Mouse (Mus musculus): ENCODE measurements around the gene Alox12e. TPM values are rescaled to one million over a fixed set of nuclear protein-coding genes. Genes with fewer than 3 reads are reported as not detected.
A peak's percentile ranks its signal among the peaks of the same experiment; 100 is the strongest.

The Alox12e gene
- polyA plus RNA-seq, 1 experiment from 2014 or later = 0.14 TPM

- 67% methylated on average over 4 of the region's 4 CpGs for WGBS
Observed at GRCm38 (mm10) chr11:70297405-70297804, 25.0 kb downstream of the Alox12e start.

GRCm38 (mm10) chr11:70293881-70294280, 28.5 kb downstream of the Alox12e start:
- Histone ChIP-seq H3K27ac (ENCODE audit: low read depth, low read length) (no peak overlapping the region), H3K4me1 (ENCODE audit: control insufficient read depth, insufficient read depth, low read depth, low read length) (0 out of 2 replicates have a peak, but pooled peaks cover 2% of the 10 kb centered on the region), H3K4me3 (ENCODE audit: low read length) (no peak overlapping the region), H3K36me3 (ENCODE audit: control insufficient read depth, insufficient read depth, low read length) (no peaks in the 10 kb centered on the region), H3K4me2 (ENCODE audit: low read length) (no peak overlapping the region), H3K27me3 (replicated peaks; ENCODE audit: control insufficient read depth, insufficient read depth, low read length) (no peaks in the 10 kb centered on the region), H3K9me3 (ENCODE audit: control insufficient read depth, low read length) (no peaks in the 10 kb centered on the region), H3K9ac (ENCODE audit: low read depth, low read length) (no peak overlapping the region)
- WGBS = 75% methylated on average over 6 of the region's 6 CpGs
- ATAC-seq = no peak

More at GRCm38 (mm10) chr11:70297405-70297804, 25.0 kb downstream of the Alox12e start:
- Histone ChIP-seq H3K4me1 (ENCODE audit: control insufficient read depth, insufficient read depth, low read depth, low read length) (no peaks in the 10 kb centered on the region), H3K4me3 (ENCODE audit: low read length) (no peak overlapping the region), H3K27ac (ENCODE audit: low read depth, low read length) (no peak overlapping the region), H3K36me3 (ENCODE audit: control insufficient read depth, insufficient read depth, low read length) (no peaks in the 10 kb centered on the region), H3K4me2 (ENCODE audit: low read length) (no peak overlapping the region), H3K9ac (ENCODE audit: low read depth, low read length) (no peak overlapping the region), H3K27me3 (replicated peaks; ENCODE audit: control insufficient read depth, insufficient read depth, low read length) (no peaks in the 10 kb centered on the region), H3K9me3 (ENCODE audit: control insufficient read depth, low read length) (peaks cover 2% of the 10 kb centered on the region; the same call in 1 of the 2 replicates)
- no peak for ATAC-seq

- no peak overlapping the region for H3K4me3 ChIP-seq (ENCODE audit: low read length)
- H3K9me3 ChIP-seq (ENCODE audit: control insufficient read depth, low read length) = no peaks in the 10 kb centered on the region
- H3K4me2 ChIP-seq (ENCODE audit: low read length) = no peak overlapping the region
- H3K36me3 ChIP-seq (ENCODE audit: control insufficient read depth, insufficient read depth, low read length) = no peaks in the 10 kb centered on the region
- 87% methylated on average over 6 of the region's 6 CpGs for WGBS
- H3K27me3 ChIP-seq (replicated peaks; ENCODE audit: control insufficient read depth, insufficient read depth, low read length) = no peaks in the 10 kb centered on the region
- H3K9ac ChIP-seq (ENCODE audit: low read depth, low read length) = no peak overlapping the region
- H3K4me1 ChIP-seq (ENCODE audit: control insufficient read depth, insufficient read depth, low read depth, low read length) = 0 out of 2 replicates have a peak, but pooled peaks cover 2% of the 10 kb centered on the region
- ATAC-seq = no peak
- no peak overlapping the region for H3K27ac ChIP-seq (ENCODE audit: low read depth, low read length)
Observed at GRCm38 (mm10) chr11:70291235-70291634, 31.2 kb downstream of the Alox12e start.

- Histone ChIP-seq H3K4me1 (ENCODE audit: control insufficient read depth, insufficient read depth, low read depth, low read length) (0 out of 2 replicates have a peak, but pooled peaks cover 2% of the 10 kb centered on the region), H3K27ac (ENCODE audit: low read depth, low read length) (no peak overlapping the region), H3K36me3 (ENCODE audit: control insufficient read depth, insufficient read depth, low read length) (no peaks in the 10 kb centered on the region), H3K4me3 (ENCODE audit: low read length) (no peak overlapping the region), H3K4me2 (ENCODE audit: low read length) (no peak overlapping the region), H3K9me3 (ENCODE audit: control insufficient read depth, low read length) (no peaks in the 10 kb centered on the region), H3K9ac (ENCODE audit: low read depth, low read length) (0 out of 2 replicates have a peak overlapping the region, but pooled peaks have one; percentile 14), H3K27me3 (replicated peaks; ENCODE audit: control insufficient read depth, insufficient read depth, low read length) (no peaks in the 10 kb centered on the region)
- WGBS = 44% methylated on average over 6 of the region's 6 CpGs
- ATAC-seq = no peak
Observed at GRCm38 (mm10) chr11:70289236-70289635, 33.2 kb downstream of the Alox12e start.

- 88% methylated on average over 10 of the region's 10 CpGs for WGBS
- H3K9ac ChIP-seq (ENCODE audit: low read depth, low read length) = no peak overlapping the region
- no peak overlapping the region for H3K4me3 ChIP-seq (ENCODE audit: low read length)
- no peaks in the 10 kb centered on the region for H3K36me3 ChIP-seq (ENCODE audit: control insufficient read depth, insufficient read depth, low read length)
- H3K27ac ChIP-seq (ENCODE audit: low read depth, low read length) = no peak overlapping the region
- no peak overlapping the region for H3K4me2 ChIP-seq (ENCODE audit: low read length)
- no peak for ATAC-seq
- H3K27me3 ChIP-seq (replicated peaks; ENCODE audit: control insufficient read depth, insufficient read depth, low read length) = no peaks in the 10 kb centered on the region
- H3K9me3 ChIP-seq (ENCODE audit: control insufficient read depth, low read length) = no peaks in the 10 kb centered on the region
- H3K4me1 ChIP-seq (ENCODE audit: control insufficient read depth, insufficient read depth, low read depth, low read length) = 0 out of 2 replicates have a peak, but pooled peaks cover 2% of the 10 kb centered on the region
Observed at GRCm38 (mm10) chr11:70288102-70288501, 34.3 kb downstream of the Alox12e start.

- Histone ChIP-seq H3K4me1 (ENCODE audit: control insufficient read depth, insufficient read depth, low read depth, low read length) (0 out of 2 replicates have a peak, but pooled peaks cover 2% of the 10 kb centered on the region), H3K4me2 (ENCODE audit: low read length) (no peak overlapping the region), H3K27ac (ENCODE audit: low read depth, low read length) (no peak overlapping the region), H3K4me3 (ENCODE audit: low read length) (no peak overlapping the region), H3K27me3 (replicated peaks; ENCODE audit: control insufficient read depth, insufficient read depth, low read length) (no peaks in the 10 kb centered on the region), H3K9ac (ENCODE audit: low read depth, low read length) (no peak overlapping the region), H3K36me3 (ENCODE audit: control insufficient read depth, insufficient read depth, low read length) (no peaks in the 10 kb centered on the region), H3K9me3 (ENCODE audit: control insufficient read depth, low read length) (no peaks in the 10 kb centered on the region)
- WGBS = 81% methylated on average over 5 of the region's 5 CpGs
- no peak for ATAC-seq
Observed at GRCm38 (mm10) chr11:70285686-70286085, 36.7 kb downstream of the Alox12e start.

GRCm38 (mm10) chr11:70284757-70285156, 37.7 kb downstream of the Alox12e start:
- no peak overlapping the region for H3K27ac ChIP-seq (ENCODE audit: low read depth, low read length)
- H3K9me3 ChIP-seq (ENCODE audit: control insufficient read depth, low read length) = no peaks in the 10 kb centered on the region
- no peaks in the 10 kb centered on the region for H3K27me3 ChIP-seq (replicated peaks; ENCODE audit: control insufficient read depth, insufficient read depth, low read length)
- H3K4me3 ChIP-seq (ENCODE audit: low read length) = no peak overlapping the region
- no peak overlapping the region for H3K9ac ChIP-seq (ENCODE audit: low read depth, low read length)
- no peak overlapping the region for H3K4me2 ChIP-seq (ENCODE audit: low read length)
- no peaks in the 10 kb centered on the region for H3K36me3 ChIP-seq (ENCODE audit: control insufficient read depth, insufficient read depth, low read length)
- 0 out of 2 replicates have a peak, but pooled peaks cover 2% of the 10 kb centered on the region for H3K4me1 ChIP-seq (ENCODE audit: control insufficient read depth, insufficient read depth, low read depth, low read length)
- ATAC-seq = no peak
- WGBS = 87% methylated on average over 3 of the region's 3 CpGs

GRCm38 (mm10) chr11:70283666-70284065, 38.8 kb downstream of the Alox12e start:
- Histone ChIP-seq H3K9me3 (ENCODE audit: control insufficient read depth, low read length) (no peaks in the 10 kb centered on the region), H3K36me3 (ENCODE audit: control insufficient read depth, insufficient read depth, low read length) (no peaks in the 10 kb centered on the region), H3K9ac (ENCODE audit: low read depth, low read length) (no peak overlapping the region), H3K4me2 (ENCODE audit: low read length) (no peak overlapping the region), H3K27me3 (replicated peaks; ENCODE audit: control insufficient read depth, insufficient read depth, low read length) (no peaks in the 10 kb centered on the region), H3K27ac (ENCODE audit: low read depth, low read length) (no peak overlapping the region), H3K4me1 (ENCODE audit: control insufficient read depth, insufficient read depth, low read depth, low read length) (no peaks in the 10 kb centered on the region), H3K4me3 (ENCODE audit: low read length) (no peak overlapping the region)
- 88% methylated on average over 4 of the region's 4 CpGs for WGBS
- no peak for ATAC-seq

- no peak overlapping the region for H3K9ac ChIP-seq (ENCODE audit: low read depth, low read length)
- ATAC-seq = no peak
- H3K4me1 ChIP-seq (ENCODE audit: control insufficient read depth, insufficient read depth, low read depth, low read length) = no peaks in the 10 kb centered on the region
- H3K27ac ChIP-seq (ENCODE audit: low read depth, low read length) = no peak overlapping the region
- H3K36me3 ChIP-seq (ENCODE audit: control insufficient read depth, insufficient read depth, low read length) = no peaks in the 10 kb centered on the region
- H3K27me3 ChIP-seq (replicated peaks; ENCODE audit: control insufficient read depth, insufficient read depth, low read length) = no peaks in the 10 kb centered on the region
- no peak overlapping the region for H3K4me3 ChIP-seq (ENCODE audit: low read length)
- H3K4me2 ChIP-seq (ENCODE audit: low read length) = no peak overlapping the region
- no peaks in the 10 kb centered on the region for H3K9me3 ChIP-seq (ENCODE audit: control insufficient read depth, low read length)
- 74% methylated on average over 3 of the region's 3 CpGs for WGBS
Observed at GRCm38 (mm10) chr11:70280441-70280840, 42.0 kb downstream of the Alox12e start.

- Histone ChIP-seq H3K27me3 (replicated peaks; ENCODE audit: control insufficient read depth, insufficient read depth, low read length) (no peaks in the 10 kb centered on the region), H3K4me1 (ENCODE audit: control insufficient read depth, insufficient read depth, low read depth, low read length) (no peaks in the 10 kb centered on the region), H3K4me3 (ENCODE audit: low read length) (no peak overlapping the region), H3K9me3 (ENCODE audit: control insufficient read depth, low read length) (no peaks in the 10 kb centered on the region), H3K9ac (ENCODE audit: low read depth, low read length) (no peak overlapping the region), H3K36me3 (ENCODE audit: control insufficient read depth, insufficient read depth, low read length) (no peaks in the 10 kb centered on the region), H3K27ac (ENCODE audit: low read depth, low read length) (no peak overlapping the region), H3K4me2 (ENCODE audit: low read length) (no peak overlapping the region)
- WGBS = 81% methylated on average over 3 of the region's 3 CpGs
- ATAC-seq = no peak
Observed at GRCm38 (mm10) chr11:70278961-70279360, 43.5 kb downstream of the Alox12e start.
